Mouse (Mus musculus): ENCODE measurements around the gene Myl6b.
"Not testable (repeated sequence)": the region's sequence is repeated elsewhere in the genome, so short reads cannot be mapped to it uniquely, and the experiment has no call there.

DNA sequence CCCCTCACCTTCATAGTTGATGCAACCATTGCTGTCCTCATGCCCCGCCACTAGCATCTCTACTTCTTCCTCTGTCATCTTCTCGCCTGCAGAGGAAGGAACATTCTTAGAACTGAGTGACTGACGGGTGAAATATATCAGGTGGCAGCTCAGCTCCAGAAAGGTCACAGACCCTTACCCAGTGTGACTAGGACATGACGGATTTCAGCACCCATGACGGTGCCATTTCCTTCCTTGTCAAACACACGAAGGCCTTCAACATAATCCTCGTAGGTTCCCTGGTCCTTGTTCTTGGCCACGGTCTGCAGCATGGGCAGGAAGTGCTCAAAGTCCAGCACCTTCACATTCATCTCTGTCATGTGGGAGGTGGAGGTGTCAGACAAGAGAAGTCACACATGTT, 6.4 kb downstream of the Myl6b start:
- TF ChIP-seq CTCF (IDR thresholded peaks at IDR 0.05; ENCODE audit: control insufficient read depth, insufficient read depth, insufficient replicate concordance, low read depth, low read length); POLR2A (IDR thresholded peaks at IDR 0.05; ENCODE audit: control insufficient read depth, low read depth, low read length): not testable (repeated sequence)
